Mouse (Mus musculus): ENCODE measurements around the gene Ascc3.

Gene Ascc3

GRCm38 (mm10) chr10:50894170-50894991 lies 301.9 kb downstream of the Ascc3 start, which contains the start of gene Sim1:
TSS of gene Sim1 (plus strand) at chr10:50894754.
- ATAC-seq (ENCODE audit: low TSS enrichment) = peak; percentile 73

GRCm38 (mm10) chr10:50895091-50895790 lies 302.8 kb downstream of the Ascc3 start:
- no peak for ATAC-seq (ENCODE audit: low TSS enrichment)

- no peak for ATAC-seq (ENCODE audit: low TSS enrichment)
These were observed 303.7 kb downstream of the Ascc3 start for GRCm38 (mm10) chr10:50895881-50896766.

- ATAC-seq (ENCODE audit: low TSS enrichment) = no peak
These were observed 304.4 kb downstream of the Ascc3 start for GRCm38 (mm10) chr10:50896767-50897390.

- ATAC-seq (ENCODE audit: low TSS enrichment) = no peak
These were observed 305.3 kb downstream of the Ascc3 start for GRCm38 (mm10) chr10:50897530-50898471.

GRCm38 (mm10) chr10:50898621-50899020 lies 306.2 kb downstream of the Ascc3 start:
- ATAC-seq (ENCODE audit: low TSS enrichment) = no peak

GRCm38 (mm10) chr10:50899846-50900745 lies 307.6 kb downstream of the Ascc3 start:
- no peak for ATAC-seq (ENCODE audit: low TSS enrichment)

All from frontal cortex, adult (tissue).